Mouse (Mus musculus): ENCODE results near the gene Fez1. TPM values are rescaled to one million over a fixed set of nuclear protein-coding genes. Genes with fewer than 3 reads are reported as not detected.

Fez1 gene
- polyA plus RNA-seq, 1 experiment from 2014 or later = 1.1 TPM

GRCm38 (mm10) chr9:36895009-36895693, 73.5 kb downstream of the Fez1 start:
- Histone ChIP-seq H3K4me2 (no peak overlapping the region), H3K36me3 (no peaks in the 10 kb centered on the region), H3K4me3 (replicated peaks) (no peak overlapping the region), H3K27ac (no peak overlapping the region), H3K4me1 (replicated peaks) (no peaks in the 10 kb centered on the region), H3K9ac (no peak overlapping the region), H3K27me3 (no peaks in the 10 kb centered on the region), H3K9me3 (replicated peaks) (no peaks in the 10 kb centered on the region)
- DNase-seq = no peak
- 68% methylated on average over 8 of the region's 8 CpGs for WGBS (ENCODE audit: insufficient replicate concordance)
- ATAC-seq (ENCODE audit: low read depth) = no peak

- Histone ChIP-seq H3K4me1 (replicated peaks) (no peaks in the 10 kb centered on the region), H3K27me3 (no peaks in the 10 kb centered on the region), H3K9ac (no peak overlapping the region), H3K9me3 (replicated peaks) (no peaks in the 10 kb centered on the region), H3K36me3 (no peaks in the 10 kb centered on the region), H3K27ac (no peak overlapping the region), H3K4me3 (replicated peaks) (no peak overlapping the region), H3K4me2 (no peak overlapping the region)
- DNase-seq (no peak), ATAC-seq (ENCODE audit: low read depth) (no peak)
- 78% methylated on average over 3 of the region's 3 CpGs for WGBS (ENCODE audit: insufficient replicate concordance)
These were observed 76.9 kb downstream of the Fez1 start for GRCm38 (mm10) chr9:36898560-36898959.

GRCm38 (mm10) chr9:36900464-36900863, 78.8 kb downstream of the Fez1 start:
- H3K27ac ChIP-seq = no peak overlapping the region
- H3K4me3 ChIP-seq (replicated peaks) = no peak overlapping the region
- no peaks in the 10 kb centered on the region for H3K4me1 ChIP-seq (replicated peaks)
- no peaks in the 10 kb centered on the region for H3K36me3 ChIP-seq
- ATAC-seq (ENCODE audit: low read depth) = no peak
- no peak overlapping the region for H3K4me2 ChIP-seq
- 53% methylated on average over 4 of the region's 4 CpGs for WGBS (ENCODE audit: insufficient replicate concordance)
- DNase-seq = no peak
- H3K27me3 ChIP-seq = no peaks in the 10 kb centered on the region
- no peak overlapping the region for H3K9ac ChIP-seq
- H3K9me3 ChIP-seq (replicated peaks) = no peaks in the 10 kb centered on the region

- Histone ChIP-seq H3K27me3 (no peaks in the 10 kb centered on the region), H3K4me2 (no peak overlapping the region), H3K9me3 (replicated peaks) (no peaks in the 10 kb centered on the region), H3K36me3 (no peaks in the 10 kb centered on the region), H3K4me1 (replicated peaks) (no peaks in the 10 kb centered on the region), H3K9ac (no peak overlapping the region), H3K27ac (no peak overlapping the region), H3K4me3 (replicated peaks) (no peak overlapping the region)
- ATAC-seq (ENCODE audit: low read depth) (no peak), DNase-seq (no peak)
- WGBS (ENCODE audit: insufficient replicate concordance) = 54% methylated on average over 4 of the region's 4 CpGs
These were observed 83.8 kb downstream of the Fez1 start for GRCm38 (mm10) chr9:36905452-36905851.

- Histone ChIP-seq H3K27ac (no peak overlapping the region), H3K9me3 (replicated peaks) (no peaks in the 10 kb centered on the region), H3K4me1 (replicated peaks) (no peaks in the 10 kb centered on the region), H3K27me3 (no peaks in the 10 kb centered on the region), H3K9ac (no peak overlapping the region), H3K4me2 (no peak overlapping the region), H3K36me3 (no peaks in the 10 kb centered on the region), H3K4me3 (replicated peaks) (no peak overlapping the region)
- WGBS (ENCODE audit: insufficient replicate concordance) = 3% methylated on average over 6 of the region's 6 CpGs
- DNase-seq = no peak
- peak; percentile 47; the same call in 1 of the 2 replicates for ATAC-seq (ENCODE audit: low read depth)
These were observed 94.7 kb downstream of the Fez1 start for GRCm38 (mm10) chr9:36916362-36916761.

GRCm38 (mm10) chr9:36916915-36917314, 95.3 kb downstream of the Fez1 start:
- Histone ChIP-seq H3K9ac (no peak overlapping the region), H3K27ac (no peak overlapping the region), H3K9me3 (replicated peaks) (no peaks in the 10 kb centered on the region), H3K36me3 (no peaks in the 10 kb centered on the region), H3K4me3 (replicated peaks) (no peak overlapping the region), H3K4me1 (replicated peaks) (no peaks in the 10 kb centered on the region), H3K4me2 (no peak overlapping the region), H3K27me3 (no peaks in the 10 kb centered on the region)
- ATAC-seq (ENCODE audit: low read depth) (no peak), DNase-seq (no peak)
- 48% methylated on average over 5 of the region's 5 CpGs for WGBS (ENCODE audit: insufficient replicate concordance)

GRCm38 (mm10) chr9:36918582-36918981, 96.9 kb downstream of the Fez1 start:
- Histone ChIP-seq H3K27me3 (no peaks in the 10 kb centered on the region), H3K27ac (no peak overlapping the region), H3K4me2 (no peak overlapping the region), H3K9me3 (replicated peaks) (no peaks in the 10 kb centered on the region), H3K4me1 (replicated peaks) (no peaks in the 10 kb centered on the region), H3K9ac (no peak overlapping the region), H3K36me3 (no peaks in the 10 kb centered on the region), H3K4me3 (replicated peaks) (no peak overlapping the region)
- 40% methylated on average over 3 of the region's 3 CpGs for WGBS (ENCODE audit: insufficient replicate concordance)
- no peak for ATAC-seq (ENCODE audit: low read depth)
- DNase-seq = no peak

- DNase-seq = no peak
- H3K9ac ChIP-seq = no peak overlapping the region
- no peaks in the 10 kb centered on the region for H3K4me1 ChIP-seq (replicated peaks)
- H3K27ac ChIP-seq = no peak overlapping the region
- no peak for ATAC-seq (ENCODE audit: low read depth)
- no peak overlapping the region for H3K4me3 ChIP-seq (replicated peaks)
- 48% methylated on average over 4 of the region's 4 CpGs for WGBS (ENCODE audit: insufficient replicate concordance)
- H3K36me3 ChIP-seq = no peaks in the 10 kb centered on the region
- no peaks in the 10 kb centered on the region for H3K9me3 ChIP-seq (replicated peaks)
- H3K27me3 ChIP-seq = no peaks in the 10 kb centered on the region
- no peak overlapping the region for H3K4me2 ChIP-seq
These were observed 97.8 kb downstream of the Fez1 start for GRCm38 (mm10) chr9:36919472-36919871.

- Histone ChIP-seq H3K4me3 (replicated peaks) (no peak overlapping the region), H3K4me1 (replicated peaks) (no peaks in the 10 kb centered on the region), H3K9ac (no peak overlapping the region), H3K4me2 (no peak overlapping the region), H3K27me3 (no peaks in the 10 kb centered on the region), H3K36me3 (no peaks in the 10 kb centered on the region), H3K27ac (no peak overlapping the region), H3K9me3 (replicated peaks) (no peaks in the 10 kb centered on the region)
- ATAC-seq (ENCODE audit: low read depth) (no peak), DNase-seq (no peak)
- 55% methylated on average over 13 of the region's 13 CpGs for WGBS (ENCODE audit: insufficient replicate concordance)
These were observed 100.2 kb downstream of the Fez1 start for GRCm38 (mm10) chr9:36921718-36922415.

- Histone ChIP-seq H3K4me2 (no peak overlapping the region), H3K9ac (no peak overlapping the region), H3K27me3 (no peaks in the 10 kb centered on the region), H3K27ac (no peak overlapping the region), H3K36me3 (no peaks in the 10 kb centered on the region), H3K4me3 (replicated peaks) (no peak overlapping the region), H3K4me1 (replicated peaks) (no peaks in the 10 kb centered on the region), H3K9me3 (replicated peaks) (no peaks in the 10 kb centered on the region)
- ATAC-seq (ENCODE audit: low read depth) (no peak), DNase-seq (no peak)
- 51% methylated on average over 5 of the region's 5 CpGs for WGBS (ENCODE audit: insufficient replicate concordance)
These were observed 102.1 kb downstream of the Fez1 start for GRCm38 (mm10) chr9:36923753-36924152.
